Mouse (Mus musculus) limb, embryonic 10.5 days (tissue): ENCODE data around the gene Gm30191. TPM values are rescaled to one million over a fixed set of nuclear protein-coding genes. Genes with fewer than 3 reads are reported as not detected.

ENCODE experiments used
- DNase-seq: peaks from one replicate; pipeline ENCODE4 v3.0.0-alpha.2; 2017; ENCODE audit warnings: low spot score
- H3K27ac ChIP-seq: fragments of 300-500 bp; sonication (generic); 2 replicates; pipeline ENCODE4 v1.5.1; 2016; ENCODE audit warnings: mild to moderate bottlenecking
- H3K27me3 ChIP-seq: fragments of 300-500 bp; sonication (generic); 2 replicates; pipeline ENCODE4 v1.6.1; 2016; ENCODE audit warnings: low read depth, mild to moderate bottlenecking; ENCODE audit not compliant: poor library complexity, severe bottlenecking
- H3K36me3 ChIP-seq: fragments of 300-500 bp; sonication (generic); 2 replicates; pipeline ENCODE4 v1.6.1; 2016; ENCODE audit warnings: mild to moderate bottlenecking, moderate library complexity
- H3K4me1 ChIP-seq: fragments of 300-500 bp; sonication (generic); 2 replicates; pipeline ENCODE4 v1.6.1; 2016
- H3K4me3 ChIP-seq: fragments of 300-500 bp; sonication (generic); 2 replicates; pipeline ENCODE4 v1.5.1; 2016; ENCODE audit warnings: mild to moderate bottlenecking, moderate library complexity
- H3K9me3 ChIP-seq: fragments of 300-500 bp; sonication (generic); replicated peaks from 2 replicates; pipeline ENCODE4 v1.6.1; 2016; ENCODE audit warnings: mild to moderate bottlenecking
- WGBS: fragments of 180-500 bp; shearing (Covaris S2); methylation state at CpG from one replicate; pipeline ENCODE4 v1.1.7; 2016; 5-methylcytosine and 5-hydroxymethylcytosine counted together
- polyA plus RNA-seq: library from polyadenylated mRNA; unstranded; fragments of >200 nt; fragmentation: Nextera tagmentation; extraction: Ambion mirVana; gene quantifications from 2 replicates; pipeline ENCODE4 v1.2.1, GENCODE M21; 2016

Gene Gm30191
- polyA plus RNA-seq, 1 experiment from 2014 or later = not detected

GRCm38 (mm10) chr4:134297369-134297768 is 50.6 kb downstream of the Gm30191 start:
- WGBS = 91% methylated on average over 8 of the region's 8 CpGs
- 0 out of 2 replicates have a peak, but pooled peaks cover 3% of the 10 kb centered on the region for H3K4me1 ChIP-seq
- no peak for DNase-seq
- no peak overlapping the region for H3K4me3 ChIP-seq
- no peaks in the 10 kb centered on the region for H3K9me3 ChIP-seq
- H3K36me3 ChIP-seq = no peaks in the 10 kb centered on the region
- no peak overlapping the region for H3K27ac ChIP-seq
- peaks cover 18% of the 10 kb centered on the region for H3K27me3 ChIP-seq

- no peaks in the 10 kb centered on the region for H3K9me3 ChIP-seq
- 76% methylated on average over 19 of the region's 19 CpGs for WGBS
- no peaks in the 10 kb centered on the region for H3K36me3 ChIP-seq
- 0 out of 2 replicates have a peak, but pooled peaks cover 3% of the 10 kb centered on the region for H3K4me1 ChIP-seq
- no peak overlapping the region for H3K4me3 ChIP-seq
- H3K27me3 ChIP-seq = peaks cover 4% of the 10 kb centered on the region
- H3K27ac ChIP-seq = no peak overlapping the region
- DNase-seq = no peak
Measured at GRCm38 (mm10) chr4:134298626-134299497, 52.1 kb downstream of the Gm30191 start.

GRCm38 (mm10) chr4:134299498-134299810 is 52.7 kb downstream of the Gm30191 start:
- no peak overlapping the region for H3K27ac ChIP-seq
- no peak overlapping the region for H3K4me3 ChIP-seq
- no peaks in the 10 kb centered on the region for H3K36me3 ChIP-seq

More at GRCm38 (mm10) chr4:134299498-134299810, 52.7 kb downstream of the Gm30191 start:
- Histone ChIP-seq H3K9me3 (no peaks in the 10 kb centered on the region), H3K4me1 (0 out of 2 replicates have a peak, but pooled peaks cover 3% of the 10 kb centered on the region), H3K27me3 (no peaks in the 10 kb centered on the region)
- DNase-seq = no peak
- 73% methylated on average over 4 of the region's 4 CpGs for WGBS

Other genes starting within 250 kb of the Gm30191 start
- gene Dhdds, start 246.0 kb upstream of the Gm30191 start, polyA plus RNA-seq = 41.8 and 41.9 TPM in 2 replicates
- 16.7 and 46.5 TPM in 2 replicates for gene Lin28a, start 228.1 kb upstream of the Gm30191 start, polyA plus RNA-seq
- not detected in 2 replicates for gene Zfp683, start 193.1 kb upstream of the Gm30191 start, polyA plus RNA-seq
- gene Crybg2, start 186.1 kb upstream of the Gm30191 start, polyA plus RNA-seq = 3.5 and 4.4 TPM in 2 replicates
- 2.4 and 3.9 TPM in 2 replicates for gene Cd52, start 151.9 kb upstream of the Gm30191 start, polyA plus RNA-seq
- gene Ubxn11, start 144.4 kb upstream of the Gm30191 start, polyA plus RNA-seq = 5.1 and 6.5 TPM in 2 replicates
- gene Sh3bgrl3, start 118.1 kb upstream of the Gm30191 start, polyA plus RNA-seq = 280 and 308 TPM in 2 replicates
- gene Cep85, start 59.8 kb upstream of the Gm30191 start, polyA plus RNA-seq = 27.1 and 29.1 TPM in 2 replicates
- not detected in 2 replicates for gene Gm7534, start 43.9 kb upstream of the Gm30191 start, polyA plus RNA-seq
- not detected in 2 replicates for gene Catsper4, start 19.6 kb upstream of the Gm30191 start, polyA plus RNA-seq
- 0.76 and 1.1 TPM in 2 replicates for gene Cnksr1, start 8.5 kb upstream of the Gm30191 start, polyA plus RNA-seq
- gene E130218I03Rik, start 3.3 kb upstream of the Gm30191 start, polyA plus RNA-seq = 0.60 and 0.79 TPM in 2 replicates
- 19.0 and 23.5 TPM in 2 replicates for gene Zfp593, start 1.3 kb upstream of the Gm30191 start, polyA plus RNA-seq
- 9.2 and 10.9 TPM in 2 replicates for gene Grrp1, start 7.2 kb downstream of the Gm30191 start, polyA plus RNA-seq
- 13.9 and 19.6 TPM in 2 replicates for gene Pdik1l, start 41.0 kb downstream of the Gm30191 start, polyA plus RNA-seq
- 0.30 and 0.95 TPM in 2 replicates for gene Trim63, start 68.2 kb downstream of the Gm30191 start, polyA plus RNA-seq
- not detected in 2 replicates for gene Slc30a2, start 96.2 kb downstream of the Gm30191 start, polyA plus RNA-seq
- gene Extl1, start 136.9 kb downstream of the Gm30191 start, polyA plus RNA-seq = 0.44 and 0.75 TPM in 2 replicates
- gene Pafah2, start 149.4 kb downstream of the Gm30191 start, polyA plus RNA-seq = 8.1 and 8.6 TPM in 2 replicates
- 1,855 and 1,993 TPM in 2 replicates for gene Stmn1, start 221.4 kb downstream of the Gm30191 start, polyA plus RNA-seq
- 1.2 TPM in 2 replicates for gene Paqr7, start 249.8 kb downstream of the Gm30191 start, polyA plus RNA-seq